Mouse (Mus musculus) lung, postnatal 25 days (tissue): ENCODE results near the gene Mrm2.
A peak's percentile ranks its signal among the peaks of the same experiment; 100 is the strongest.
"Not testable (repeated sequence)": the region's sequence is repeated elsewhere in the genome, so short reads cannot be mapped to it uniquely, and the experiment has no call there.

ENCODE experiments used
- DNase-seq: peaks from one replicate; pipeline ENCODE4 v3.0.0; 2022; ENCODE audit warnings: low spot score

The Mrm2 gene

GRCm38 (mm10) chr5:140331615-140332512 is at the start of gene Mrm2:
TSS of gene Mrm2 (minus strand) at chr5:140331898.
- peak; percentile 85 for DNase-seq

- no peak for DNase-seq
Measured at GRCm38 (mm10) chr5:140381156-140381555, 49.5 kb upstream of the Mrm2 start.

- DNase-seq = no peak
Measured at GRCm38 (mm10) chr5:140379299-140379698, 47.6 kb upstream of the Mrm2 start.

GRCm38 (mm10) chr5:140378121-140378853 is 46.6 kb upstream of the Mrm2 start:
- DNase-seq = no peak

- no peak for DNase-seq
Measured at GRCm38 (mm10) chr5:140375249-140375829, 43.6 kb upstream of the Mrm2 start.

GRCm38 (mm10) chr5:140374226-140374625 is 42.5 kb upstream of the Mrm2 start:
- DNase-seq = peak; percentile 27

- no peak for DNase-seq
Measured at GRCm38 (mm10) chr5:140373711-140374110, 42.0 kb upstream of the Mrm2 start.

- no peak for DNase-seq
Measured at GRCm38 (mm10) chr5:140371671-140372070, 40.0 kb upstream of the Mrm2 start.

- DNase-seq = peak; percentile 59
Measured at GRCm38 (mm10) chr5:140370446-140371254, 39.0 kb upstream of the Mrm2 start.

GRCm38 (mm10) chr5:140369466-140369865 is 37.8 kb upstream of the Mrm2 start:
- DNase-seq = no peak

- DNase-seq = no peak
Measured at GRCm38 (mm10) chr5:140368926-140369325, 37.2 kb upstream of the Mrm2 start.

- DNase-seq = not testable (repeated sequence)
Measured at GRCm38 (mm10) chr5:140368126-140368525, 36.4 kb upstream of the Mrm2 start.

- DNase-seq = no peak
Measured at GRCm38 (mm10) chr5:140364415-140364814, 32.7 kb upstream of the Mrm2 start.

- DNase-seq = no peak
Measured at GRCm38 (mm10) chr5:140359930-140360674, 28.4 kb upstream of the Mrm2 start.

GRCm38 (mm10) chr5:140357466-140357865 is 25.8 kb upstream of the Mrm2 start:
- DNase-seq = no peak

GRCm38 (mm10) chr5:140355934-140356333 is 24.2 kb upstream of the Mrm2 start:
- no peak for DNase-seq

GRCm38 (mm10) chr5:140352352-140352751 is 20.7 kb upstream of the Mrm2 start:
- no peak for DNase-seq

- DNase-seq = no peak
Measured at GRCm38 (mm10) chr5:140350731-140351497, 19.2 kb upstream of the Mrm2 start.

GRCm38 (mm10) chr5:140349882-140350281 is 18.2 kb upstream of the Mrm2 start:
- DNase-seq = no peak

GRCm38 (mm10) chr5:140346050-140346449 is 14.4 kb upstream of the Mrm2 start:
- DNase-seq = no peak
